Mouse (Mus musculus): ENCODE measurements around the gene Slx4ip. TPM values are rescaled to one million over a fixed set of nuclear protein-coding genes. Genes with fewer than 3 reads are reported as not detected.
"Not testable (repeated sequence)": the region's sequence is repeated elsewhere in the genome, so short reads cannot be mapped to it uniquely, and the experiment has no call there.

Slx4ip gene
- polyA plus RNA-seq (2014; fragmentation: Nextera tagmentation; extraction: Ambion mirVana), result 5.8 and 6.1 TPM in 2 replicates

DNA sequence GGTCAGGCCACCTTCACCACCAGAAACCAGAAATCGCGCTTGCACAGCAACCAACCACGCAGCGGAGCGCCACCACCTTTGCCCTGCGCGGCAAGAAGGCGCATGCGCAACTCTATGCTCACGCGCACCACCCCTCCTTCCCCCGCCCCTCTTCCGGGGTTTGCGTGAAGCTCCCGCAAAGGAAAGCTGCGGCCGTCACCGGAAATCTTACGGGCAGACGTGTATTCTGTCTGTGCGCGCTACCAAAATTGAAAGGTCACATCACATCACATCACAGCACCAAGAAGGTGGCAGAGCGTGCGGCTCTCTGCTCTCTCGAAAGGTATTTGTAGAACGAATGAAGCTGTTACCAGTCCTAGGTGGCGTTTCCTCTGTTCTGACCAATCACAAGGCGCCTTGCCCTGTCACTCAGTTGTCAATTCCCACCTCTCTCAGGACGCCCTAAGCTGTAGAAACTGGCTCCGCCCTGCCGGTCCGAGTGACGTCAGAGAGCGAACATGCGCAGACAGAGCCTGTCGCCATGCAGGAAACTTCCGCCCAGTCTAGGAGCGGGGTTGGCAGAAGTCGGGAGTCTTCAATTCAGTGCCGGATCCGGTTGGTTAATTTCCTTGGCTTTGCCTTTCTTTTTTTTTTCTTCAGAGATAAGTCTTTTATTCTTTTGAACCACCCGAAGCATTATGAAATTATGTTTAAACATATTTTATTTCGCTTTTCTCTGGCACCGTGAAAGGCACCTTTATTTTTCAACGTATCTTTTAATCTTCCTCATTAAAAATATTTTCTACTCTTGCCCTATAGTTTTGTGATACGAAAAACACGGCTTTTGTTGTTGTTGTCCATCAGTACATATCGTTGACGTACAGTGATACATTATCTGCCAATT is at the start of gene Slx4ip, which contains the start of the genes AL731706.1 and Mkks:
Gene Slx4ip, plus strand, starts transcription at position 151 of the 883 bp plus-strand sequence.
Gene AL731706.1, minus strand, starts transcription at position 322 of the 883 bp plus-strand sequence.
Gene Mkks, minus strand, starts transcription at position 322 of the 883 bp plus-strand sequence.
- no peaks in the 10 kb centered on the region for H3K36me3 ChIP-seq (ENCODE audit: control insufficient read depth, insufficient read depth, low read length)
- H3K4me1 ChIP-seq (replicated peaks; ENCODE audit: control insufficient read depth, insufficient read depth, low read length), result peaks cover 5% of the 10 kb centered on the region; the same call in 1 of the 2 replicates
- H3K9me3 ChIP-seq (ENCODE audit: control insufficient read depth, low read length), result no peaks in the 10 kb centered on the region
- H3K27me3 ChIP-seq (replicated peaks; ENCODE audit: control insufficient read depth, insufficient read depth, low read length), result no peaks in the 10 kb centered on the region
- peak; percentile 98 for DNase-seq (ENCODE audit: low spot score)
- peak within 1 kb of the TSS; percentile 79 for H3K4me3 ChIP-seq (ENCODE audit: low read depth, low read length)
- under 1% methylated on average over 49 of the region's 49 CpGs for WGBS
- peak within 1 kb of the TSS; percentile 87 for H3K27ac ChIP-seq (ENCODE audit: low read depth)
- ATAC-seq (replicated peaks; ENCODE audit: low FRiP score, low TSS enrichment, low read depth), result peak; percentile 97
- H3K9ac ChIP-seq (ENCODE audit: low read length), result peak within 1 kb of the TSS; percentile 73
- peak within 1 kb of the TSS; percentile 57 for H3K4me2 ChIP-seq (ENCODE audit: low read length)

DNA sequence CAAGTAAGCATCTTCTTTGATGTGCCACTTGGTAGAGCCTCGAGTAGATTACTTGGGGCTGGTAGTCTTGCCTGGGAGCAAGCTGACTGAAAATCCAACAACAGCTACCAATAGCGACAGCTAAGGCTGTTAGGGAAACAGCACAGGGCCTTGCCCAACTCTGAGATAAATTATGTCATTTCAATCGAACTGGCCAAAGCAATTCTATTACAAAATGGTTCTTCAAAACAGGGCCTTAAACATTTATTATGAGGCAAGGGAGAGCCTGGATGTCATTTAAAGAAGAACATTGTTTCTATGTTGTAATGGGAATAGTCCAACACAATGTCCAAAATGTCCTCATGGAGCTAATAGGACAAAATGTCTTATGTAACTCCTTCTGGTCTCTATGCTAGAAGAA is 40.7 kb upstream of the Slx4ip start:
- DNase-seq (ENCODE audit: low spot score) (no peak), ATAC-seq (replicated peaks; ENCODE audit: low FRiP score, low TSS enrichment, low read depth) (no peak)
- Histone ChIP-seq H3K27ac (ENCODE audit: low read depth) (no peak overlapping the region), H3K4me1 (replicated peaks; ENCODE audit: control insufficient read depth, insufficient read depth, low read length) (no peaks in the 10 kb centered on the region), H3K9ac (ENCODE audit: low read length) (no peak overlapping the region), H3K4me2 (ENCODE audit: low read length) (no peak overlapping the region), H3K9me3 (ENCODE audit: control insufficient read depth, low read length) (no peaks in the 10 kb centered on the region), H3K27me3 (replicated peaks; ENCODE audit: control insufficient read depth, insufficient read depth, low read length) (no peaks in the 10 kb centered on the region), H3K4me3 (ENCODE audit: low read depth, low read length) (no peak overlapping the region), H3K36me3 (ENCODE audit: control insufficient read depth, insufficient read depth, low read length) (no peaks in the 10 kb centered on the region)
- WGBS, result 59% methylated on average over 3 of the region's 3 CpGs

DNA sequence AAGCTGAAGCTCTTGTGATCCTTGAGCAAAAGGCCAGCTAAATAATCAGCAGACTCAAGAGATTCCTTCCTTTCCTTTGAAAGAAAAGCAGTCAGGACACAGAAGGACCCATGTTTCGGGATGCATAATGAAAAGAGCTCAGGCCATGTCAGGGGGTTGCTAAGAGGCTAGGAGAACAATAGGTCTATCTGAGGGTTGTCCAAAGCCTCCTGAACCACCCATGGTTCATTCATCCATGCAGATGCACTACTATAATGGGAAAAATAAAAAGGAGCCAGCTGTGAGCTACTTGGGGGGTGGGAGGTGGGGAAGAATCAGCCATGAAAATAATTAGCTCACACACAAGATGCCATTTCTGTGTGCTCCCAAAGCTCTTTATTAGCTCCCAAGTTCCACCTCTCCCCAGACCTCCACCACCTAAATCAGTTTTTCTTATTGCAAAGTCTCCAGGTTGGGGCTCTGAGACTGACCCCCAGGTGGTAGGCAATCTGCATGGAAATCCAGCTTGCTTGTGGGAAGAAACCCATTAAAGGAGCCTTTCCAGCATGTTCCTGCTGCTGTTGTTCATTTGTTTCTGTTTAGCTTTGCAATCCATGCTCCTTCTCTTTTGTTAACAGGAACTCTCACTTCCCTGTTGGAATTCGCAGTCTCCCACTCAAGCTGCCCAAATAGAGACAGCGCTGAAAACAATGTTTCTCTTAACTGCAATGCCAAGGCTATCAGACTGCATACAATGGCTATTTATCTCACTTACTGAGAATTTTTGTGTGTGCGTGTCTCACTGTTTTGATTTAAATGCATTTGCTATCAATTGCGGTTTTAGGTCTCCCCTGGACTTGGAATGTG is 36.3 kb upstream of the Slx4ip start:
- no peaks in the 10 kb centered on the region for H3K27me3 ChIP-seq (replicated peaks; ENCODE audit: control insufficient read depth, insufficient read depth, low read length)
- H3K9me3 ChIP-seq (ENCODE audit: control insufficient read depth, low read length), result no peaks in the 10 kb centered on the region
- 53% methylated on average over 5 of the region's 5 CpGs for WGBS
- no peaks in the 10 kb centered on the region for H3K36me3 ChIP-seq (ENCODE audit: control insufficient read depth, insufficient read depth, low read length)
- ATAC-seq (replicated peaks; ENCODE audit: low FRiP score, low TSS enrichment, low read depth) (no peak), DNase-seq (ENCODE audit: low spot score) (no peak)
- H3K27ac ChIP-seq (ENCODE audit: low read depth), result no peak overlapping the region
- no peak overlapping the region for H3K4me2 ChIP-seq (ENCODE audit: low read length)
- no peak overlapping the region for H3K4me3 ChIP-seq (ENCODE audit: low read depth, low read length)
- H3K4me1 ChIP-seq (replicated peaks; ENCODE audit: control insufficient read depth, insufficient read depth, low read length), result no peaks in the 10 kb centered on the region
- H3K9ac ChIP-seq (ENCODE audit: low read length), result no peak overlapping the region

- Histone ChIP-seq H3K4me1 (replicated peaks; ENCODE audit: control insufficient read depth, insufficient read depth, low read length) (no peaks in the 10 kb centered on the region; the same call in 1 of the 2 replicates), H3K27me3 (replicated peaks; ENCODE audit: control insufficient read depth, insufficient read depth, low read length) (no peaks in the 10 kb centered on the region), H3K4me2 (ENCODE audit: low read length) (no peak within 1 kb of the TSS), H3K9ac (ENCODE audit: low read length) (no peak within 1 kb of the TSS), H3K4me3 (ENCODE audit: low read depth, low read length) (no peak within 1 kb of the TSS), H3K9me3 (ENCODE audit: control insufficient read depth, low read length) (no peaks in the 10 kb centered on the region), H3K27ac (ENCODE audit: low read depth) (no peak within 1 kb of the TSS), H3K36me3 (ENCODE audit: control insufficient read depth, insufficient read depth, low read length) (peaks cover 43% of the 10 kb centered on the region)
- no peak for ATAC-seq (replicated peaks; ENCODE audit: low FRiP score, low TSS enrichment, low read depth)
- no peak for DNase-seq (ENCODE audit: low spot score)
- 89% methylated on average over 2 of the region's 2 CpGs for WGBS
Observed at GRCm38 (mm10) chr2:136885579-136885978, 5.4 kb upstream of the Slx4ip start, which contains the start of gene AL731706.2. TSS of gene AL731706.2 (minus strand) at chr2:136885679.

DNA sequence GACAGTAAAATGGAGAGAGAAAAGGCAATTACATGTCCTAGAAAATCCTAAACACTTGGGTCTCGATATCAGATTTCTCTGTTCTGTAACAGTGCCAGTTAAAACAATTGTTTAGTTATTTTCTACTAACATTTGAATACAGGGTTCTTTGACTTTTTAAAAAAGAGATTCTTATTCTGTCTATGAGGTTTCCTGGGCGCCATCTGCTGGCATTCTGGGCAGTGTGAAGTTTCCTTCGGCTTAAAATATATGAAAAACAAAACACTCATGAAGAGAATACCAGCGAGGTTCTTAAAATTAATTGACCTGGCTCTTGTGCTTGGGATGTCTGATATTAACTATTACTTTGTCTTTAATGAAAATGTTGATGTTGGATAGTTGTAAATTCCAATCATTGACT is 4.2 kb upstream of the Slx4ip start:
- Histone ChIP-seq H3K4me2 (ENCODE audit: low read length) (no peak overlapping the region), H3K36me3 (ENCODE audit: control insufficient read depth, insufficient read depth, low read length) (peaks cover 31% of the 10 kb centered on the region), H3K4me1 (replicated peaks; ENCODE audit: control insufficient read depth, insufficient read depth, low read length) (no peaks in the 10 kb centered on the region; the same call in 1 of the 2 replicates), H3K9ac (ENCODE audit: low read length) (no peak overlapping the region), H3K9me3 (ENCODE audit: control insufficient read depth, low read length) (no peaks in the 10 kb centered on the region), H3K27ac (ENCODE audit: low read depth) (no peak overlapping the region), H3K27me3 (replicated peaks; ENCODE audit: control insufficient read depth, insufficient read depth, low read length) (no peaks in the 10 kb centered on the region), H3K4me3 (ENCODE audit: low read depth, low read length) (no peak overlapping the region)
- ATAC-seq (replicated peaks; ENCODE audit: low FRiP score, low TSS enrichment, low read depth), result no peak
- 57% methylated on average over 4 of the region's 4 CpGs for WGBS
- no peak for DNase-seq (ENCODE audit: low spot score)

DNA sequence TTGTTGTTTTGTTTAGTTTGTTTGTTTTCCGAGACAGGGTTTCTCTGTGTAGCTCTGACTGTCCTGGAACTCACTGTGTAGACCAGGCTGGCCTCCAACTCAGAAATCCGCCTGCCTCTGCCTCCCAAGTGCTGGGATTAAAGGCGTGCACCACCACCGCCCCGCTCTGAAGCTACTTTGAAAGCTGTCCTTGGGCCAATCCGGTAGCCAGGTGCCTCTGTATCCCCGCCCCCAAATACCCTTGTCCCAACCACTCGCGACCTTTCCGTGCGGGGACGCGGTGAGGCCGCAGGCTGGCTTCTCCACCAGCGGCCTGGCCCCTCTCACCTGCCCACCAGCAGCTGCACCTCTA is 326 bp upstream of the Slx4ip start:
- 5% methylated on average over 15 of the region's 15 CpGs for WGBS
- Histone ChIP-seq H3K27ac (ENCODE audit: low read depth) (peak overlapping the region; percentile 87), H3K4me3 (ENCODE audit: low read depth, low read length) (peak overlapping the region; percentile 79), H3K4me2 (ENCODE audit: low read length) (peak overlapping the region; percentile 48), H3K9ac (ENCODE audit: low read length) (peak overlapping the region; percentile 73)
- H3K27me3 ChIP-seq (replicated peaks; ENCODE audit: control insufficient read depth, insufficient read depth, low read length); H3K4me1 ChIP-seq (replicated peaks; ENCODE audit: control insufficient read depth, insufficient read depth, low read length); H3K36me3 ChIP-seq (ENCODE audit: control insufficient read depth, insufficient read depth, low read length); DNase-seq (ENCODE audit: low spot score); H3K9me3 ChIP-seq (ENCODE audit: control insufficient read depth, low read length): not testable (repeated sequence)
- ATAC-seq (replicated peaks; ENCODE audit: low FRiP score, low TSS enrichment, low read depth), result peak; percentile 71

DNA sequence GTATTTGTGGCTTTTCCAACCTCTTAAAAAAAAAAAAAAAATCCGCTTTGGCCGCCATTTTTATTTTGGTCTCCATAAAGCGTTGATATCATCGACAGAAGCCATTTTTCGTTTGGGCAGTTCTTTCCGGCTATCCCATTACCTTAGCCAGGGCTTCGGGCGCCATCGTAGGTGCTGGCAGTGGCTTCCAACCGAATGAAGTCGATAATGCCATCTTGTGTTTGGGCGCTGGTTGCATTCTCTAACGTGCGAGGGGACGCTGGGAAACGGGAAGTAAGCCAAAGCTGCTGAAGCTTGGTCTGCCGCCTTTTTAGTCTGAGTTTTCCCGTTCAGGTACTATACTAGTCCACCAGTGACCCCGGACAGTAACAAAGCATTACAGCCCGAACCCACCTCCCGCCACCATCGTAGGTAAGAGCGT is 943 bp downstream of the Slx4ip start:
- Histone ChIP-seq H3K27me3 (replicated peaks; ENCODE audit: control insufficient read depth, insufficient read depth, low read length) (no peaks in the 10 kb centered on the region), H3K4me1 (replicated peaks; ENCODE audit: control insufficient read depth, insufficient read depth, low read length) (peaks cover 5% of the 10 kb centered on the region; the same call in 1 of the 2 replicates), H3K9ac (ENCODE audit: low read length) (peak overlapping the region; percentile 62), H3K4me3 (ENCODE audit: low read depth, low read length) (peak overlapping the region; percentile 79), H3K9me3 (ENCODE audit: control insufficient read depth, low read length) (no peaks in the 10 kb centered on the region), H3K36me3 (ENCODE audit: control insufficient read depth, insufficient read depth, low read length) (no peaks in the 10 kb centered on the region), H3K27ac (ENCODE audit: low read depth) (peak overlapping the region; percentile 87), H3K4me2 (ENCODE audit: low read length) (peak overlapping the region; percentile 57)
- ATAC-seq (replicated peaks; ENCODE audit: low FRiP score, low TSS enrichment, low read depth) (peak; percentile 82), DNase-seq (ENCODE audit: low spot score) (peak; percentile 89)
- WGBS, result under 1% methylated on average over 23 of the region's 23 CpGs

- H3K4me1 ChIP-seq (replicated peaks; ENCODE audit: control insufficient read depth, insufficient read depth, low read length), result 0 out of 2 replicates have a peak, but pooled peaks cover 5% of the 10 kb centered on the region
- whole genome bisulfite sequencing, result 87% methylated on average over 2 of the region's 2 CpGs
- H3K27me3 ChIP-seq (replicated peaks; ENCODE audit: control insufficient read depth, insufficient read depth, low read length), result no peaks in the 10 kb centered on the region
- H3K4me3 ChIP-seq (ENCODE audit: low read depth, low read length), result no peak overlapping the region
- no peak overlapping the region for H3K9ac ChIP-seq (ENCODE audit: low read length)
- H3K36me3 ChIP-seq (ENCODE audit: control insufficient read depth, insufficient read depth, low read length), result no peaks in the 10 kb centered on the region
- ATAC-seq (replicated peaks; ENCODE audit: low FRiP score, low TSS enrichment, low read depth) (no peak), DNase-seq (ENCODE audit: low spot score) (no peak)
- H3K9me3 ChIP-seq (ENCODE audit: control insufficient read depth, low read length), result no peaks in the 10 kb centered on the region
- H3K27ac ChIP-seq (ENCODE audit: low read depth), result no peak overlapping the region
- H3K4me2 ChIP-seq (ENCODE audit: low read length), result no peak overlapping the region
Observed at GRCm38 (mm10) chr2:136894494-136894893, 3.5 kb downstream of the Slx4ip start.

Measured in intestine, embryonic 14.5 days (tissue).